Mouse (Mus musculus): ENCODE data around the gene Camta1.

GRCm38 (mm10) chr4:151876400-151876799 lies 14.7 kb upstream of the Camta1 start:
- TF ChIP-seq EP300 (IDR thresholded peaks at IDR 0.05; ENCODE audit: low read depth) (no peak), CTCF (IDR thresholded peaks at IDR 0.05; ENCODE audit: low read depth) (no peak)
